Mouse (Mus musculus): ENCODE data around the gene Dscam. TPM values are rescaled to one million over a fixed set of nuclear protein-coding genes. Genes with fewer than 3 reads are reported as not detected.

Gene Dscam
- polyA plus RNA-seq, 1 experiment from 2014 or later: 0.01 TPM

GRCm38 (mm10) chr16:96673191-96673847, 497.2 kb downstream of the Dscam start:
- no peak overlapping the region for H3K27ac ChIP-seq
- no peaks in the 10 kb centered on the region for H3K36me3 ChIP-seq (ENCODE audit: inconsistent target)
- 86% methylated on average over 25 of the region's 25 CpGs for WGBS (ENCODE audit: missing documents)
- no peaks in the 10 kb centered on the region for H3K79me2 ChIP-seq (ENCODE audit: inconsistent target)
- no peak overlapping the region for H3K4me3 ChIP-seq (ENCODE audit: inconsistent target)

DNA sequence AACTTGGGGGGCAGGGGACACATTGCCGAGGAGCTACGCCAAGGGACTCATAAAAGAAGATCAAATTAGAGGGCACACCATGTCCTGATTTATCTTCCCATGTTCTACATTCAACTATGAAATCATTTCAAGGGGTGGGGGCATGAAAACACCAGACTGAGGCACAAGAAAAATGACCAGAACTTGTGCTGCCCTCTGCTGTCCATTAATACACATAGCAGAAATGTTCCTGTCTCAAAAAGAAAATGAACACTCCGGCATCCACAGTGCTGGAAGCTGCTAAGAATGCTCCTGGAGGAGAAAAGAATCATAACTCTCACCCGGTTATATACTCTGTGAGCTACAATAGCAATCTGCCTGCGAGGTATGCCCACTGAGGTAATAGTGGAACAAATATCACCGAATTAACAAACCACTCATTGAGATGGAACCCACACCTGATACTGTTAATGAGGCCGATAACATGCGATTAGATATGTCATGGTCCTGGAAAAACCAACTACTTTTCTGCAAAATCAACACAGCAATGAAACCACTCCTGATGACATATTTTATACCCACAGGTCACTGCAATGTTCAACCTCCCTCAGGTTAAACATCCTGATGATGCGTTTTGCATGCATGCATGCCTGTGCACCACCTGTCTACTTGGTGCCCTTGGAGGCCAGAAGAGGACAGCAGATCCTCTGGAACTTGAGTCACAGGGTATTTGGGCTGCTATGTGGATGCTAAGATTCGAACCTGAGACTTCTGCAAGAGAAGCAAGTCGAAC, 498.8 kb downstream of the Dscam start:
- WGBS (ENCODE audit: missing documents): 63% methylated on average over 11 of the region's 11 CpGs
- H3K27ac ChIP-seq: no peak overlapping the region
- no peak overlapping the region for H3K4me3 ChIP-seq (ENCODE audit: inconsistent target)
- no peaks in the 10 kb centered on the region for H3K79me2 ChIP-seq (ENCODE audit: inconsistent target)
- H3K36me3 ChIP-seq (ENCODE audit: inconsistent target): no peaks in the 10 kb centered on the region

GRCm38 (mm10) chr16:96669706-96670105, 500.8 kb downstream of the Dscam start:
- Histone ChIP-seq H3K79me2 (ENCODE audit: inconsistent target) (no peaks in the 10 kb centered on the region), H3K4me3 (ENCODE audit: inconsistent target) (no peak overlapping the region), H3K27ac (no peak overlapping the region), H3K36me3 (ENCODE audit: inconsistent target) (no peaks in the 10 kb centered on the region)
- WGBS (ENCODE audit: missing documents): 21% methylated on average over 5 of the region's 5 CpGs

DNA sequence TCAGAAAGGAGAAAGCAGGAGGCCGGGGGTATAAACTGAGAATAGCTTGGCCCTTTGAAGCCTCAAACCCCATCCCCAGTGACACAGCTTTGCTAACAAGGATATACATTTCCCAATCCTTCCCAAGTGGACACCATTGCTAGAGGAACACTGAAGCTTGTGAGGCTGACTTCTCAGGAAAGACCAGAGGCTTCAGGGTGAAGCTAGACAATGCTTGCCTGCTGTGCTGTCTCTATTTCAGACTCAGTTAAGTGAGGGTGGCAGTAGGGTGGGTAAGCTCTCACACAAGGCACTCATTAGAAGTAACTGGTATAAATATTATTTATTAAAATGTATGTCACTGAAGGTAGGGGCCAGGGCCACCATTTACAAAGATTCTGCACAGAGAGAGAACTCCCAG, 502.1 kb downstream of the Dscam start:
- WGBS (ENCODE audit: missing documents): 83% methylated on average over 1 of the region's 1 CpGs
- H3K4me3 ChIP-seq (ENCODE audit: inconsistent target): no peak overlapping the region
- H3K27ac ChIP-seq: no peak overlapping the region
- H3K36me3 ChIP-seq (ENCODE audit: inconsistent target): no peaks in the 10 kb centered on the region
- H3K79me2 ChIP-seq (ENCODE audit: inconsistent target): no peaks in the 10 kb centered on the region

DNA sequence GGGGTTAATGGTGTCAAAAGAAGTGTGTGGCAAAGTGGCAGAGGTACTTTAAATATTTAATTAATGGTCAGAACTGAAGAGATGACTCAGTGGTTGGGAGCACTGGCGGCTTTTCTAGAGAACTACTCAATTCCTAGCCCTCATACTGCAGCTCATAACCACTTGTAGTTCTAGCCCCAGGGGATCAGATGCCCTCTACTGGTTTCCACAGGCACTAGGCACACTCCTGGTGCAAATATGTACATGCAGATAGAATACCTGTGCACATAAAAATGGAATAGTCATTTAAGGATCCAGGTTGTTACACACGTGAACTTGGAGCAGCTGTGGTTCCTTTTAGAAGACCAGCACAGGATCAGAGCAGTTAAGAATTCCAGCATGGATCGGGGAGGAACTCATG, 509.5 kb downstream of the Dscam start:
- Histone ChIP-seq H3K36me3 (ENCODE audit: inconsistent target) (no peaks in the 10 kb centered on the region), H3K4me3 (ENCODE audit: inconsistent target) (no peak overlapping the region), H3K27ac (no peak overlapping the region), H3K79me2 (ENCODE audit: inconsistent target) (no peaks in the 10 kb centered on the region)
- WGBS (ENCODE audit: missing documents): 82% methylated on average over 3 of the region's 3 CpGs

- Histone ChIP-seq H3K79me2 (ENCODE audit: inconsistent target) (no peaks in the 10 kb centered on the region), H3K27ac (no peak overlapping the region), H3K4me3 (ENCODE audit: inconsistent target) (no peak overlapping the region), H3K36me3 (ENCODE audit: inconsistent target) (no peaks in the 10 kb centered on the region)
- 76% methylated on average over 5 of the region's 5 CpGs for WGBS (ENCODE audit: missing documents)
Measured at GRCm38 (mm10) chr16:96659275-96659674, 511.3 kb downstream of the Dscam start.

- H3K4me3 ChIP-seq (ENCODE audit: inconsistent target): no peak overlapping the region
- no peaks in the 10 kb centered on the region for H3K79me2 ChIP-seq (ENCODE audit: inconsistent target)
- no peak overlapping the region for H3K27ac ChIP-seq
- no peaks in the 10 kb centered on the region for H3K36me3 ChIP-seq (ENCODE audit: inconsistent target)
- 93% methylated on average over 4 of the region's 4 CpGs for WGBS (ENCODE audit: missing documents)
Measured at GRCm38 (mm10) chr16:96655548-96655947, 515.0 kb downstream of the Dscam start.

- no peaks in the 10 kb centered on the region for H3K36me3 ChIP-seq (ENCODE audit: inconsistent target)
- H3K27ac ChIP-seq: no peak overlapping the region
- no peaks in the 10 kb centered on the region for H3K79me2 ChIP-seq (ENCODE audit: inconsistent target)
- H3K4me3 ChIP-seq (ENCODE audit: inconsistent target): no peak overlapping the region
- WGBS (ENCODE audit: missing documents): 0% methylated on average over 4 of the region's 4 CpGs
Measured at GRCm38 (mm10) chr16:96654054-96654453, 516.5 kb downstream of the Dscam start.

- no peak overlapping the region for H3K4me3 ChIP-seq (ENCODE audit: inconsistent target)
- no peaks in the 10 kb centered on the region for H3K36me3 ChIP-seq (ENCODE audit: inconsistent target)
- H3K79me2 ChIP-seq (ENCODE audit: inconsistent target): no peaks in the 10 kb centered on the region
- WGBS (ENCODE audit: missing documents): 93% methylated on average over 3 of the region's 3 CpGs
- H3K27ac ChIP-seq: no peak overlapping the region
Measured at GRCm38 (mm10) chr16:96651444-96651843, 519.1 kb downstream of the Dscam start.

GRCm38 (mm10) chr16:96640101-96640500, 530.5 kb downstream of the Dscam start:
- WGBS (ENCODE audit: missing documents): 12% methylated on average over 3 of the region's 3 CpGs
- H3K36me3 ChIP-seq (ENCODE audit: inconsistent target): no peaks in the 10 kb centered on the region
- no peaks in the 10 kb centered on the region for H3K79me2 ChIP-seq (ENCODE audit: inconsistent target)
- no peak overlapping the region for H3K4me3 ChIP-seq (ENCODE audit: inconsistent target)
- H3K27ac ChIP-seq: no peak overlapping the region

DNA sequence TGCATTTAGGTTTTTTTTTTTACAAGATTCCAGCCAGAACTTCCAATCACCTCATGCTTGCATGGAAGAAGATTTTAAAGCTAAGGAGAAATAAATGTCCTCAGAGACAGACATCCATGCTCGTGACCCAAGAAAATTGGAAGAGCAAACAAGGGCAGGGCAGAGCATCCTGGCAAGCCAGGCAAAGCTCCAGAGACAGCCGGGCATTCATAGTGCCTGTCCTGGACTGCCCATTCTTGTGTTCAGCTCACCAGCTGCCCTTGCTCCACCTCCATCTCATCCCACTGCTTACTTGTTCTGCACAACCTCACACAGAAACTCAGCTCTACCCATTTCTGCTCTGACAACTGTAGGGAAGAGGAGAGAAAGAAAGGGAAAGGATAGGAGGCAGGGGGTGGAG, 534.6 kb downstream of the Dscam start:
- H3K27ac ChIP-seq: no peak overlapping the region
- 80% methylated on average over 2 of the region's 2 CpGs for WGBS (ENCODE audit: missing documents)
- H3K79me2 ChIP-seq (ENCODE audit: inconsistent target): no peaks in the 10 kb centered on the region
- H3K36me3 ChIP-seq (ENCODE audit: inconsistent target): no peaks in the 10 kb centered on the region
- H3K4me3 ChIP-seq (ENCODE audit: inconsistent target): no peak overlapping the region

GRCm38 (mm10) chr16:96634791-96635143, 535.8 kb downstream of the Dscam start:
- no peak overlapping the region for H3K4me3 ChIP-seq (ENCODE audit: inconsistent target)

DNA sequence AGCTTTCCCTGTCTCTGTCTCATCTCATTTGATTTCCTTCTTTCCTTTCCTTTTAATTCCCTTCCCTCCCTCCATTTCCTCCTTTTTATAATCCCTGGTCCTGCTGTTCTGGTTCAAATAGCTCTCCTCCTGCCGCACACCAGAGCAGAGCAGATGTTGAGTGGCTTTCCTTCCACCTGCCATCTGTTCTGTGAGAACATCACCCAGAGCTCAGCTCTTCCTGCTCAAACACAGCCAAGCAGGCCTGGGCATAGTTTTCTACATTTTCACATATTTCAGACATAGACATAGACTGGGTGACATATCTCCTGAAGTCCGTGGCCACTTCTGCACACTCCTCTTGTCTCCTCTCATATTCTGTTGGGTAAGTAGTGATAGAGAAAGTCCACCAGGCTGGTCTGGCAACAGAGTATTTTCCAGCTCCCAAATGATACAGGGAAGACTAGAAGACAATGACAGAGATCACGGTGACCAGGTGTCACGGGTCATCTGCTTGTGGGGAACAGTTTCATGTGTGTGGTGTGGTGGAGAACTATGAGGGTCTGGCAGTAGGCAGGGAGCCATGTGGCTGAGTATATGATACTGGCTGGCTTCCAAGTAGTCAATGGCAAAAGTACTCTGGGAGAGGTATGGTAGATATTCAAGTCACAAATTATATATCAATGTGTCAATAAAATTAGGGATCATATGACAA, 536.3 kb downstream of the Dscam start:
- no peak overlapping the region for H3K27ac ChIP-seq
- H3K36me3 ChIP-seq (ENCODE audit: inconsistent target): no peaks in the 10 kb centered on the region
- WGBS (ENCODE audit: missing documents): 87% methylated on average over 4 of the region's 4 CpGs
- H3K79me2 ChIP-seq (ENCODE audit: inconsistent target): no peaks in the 10 kb centered on the region
- no peak overlapping the region for H3K4me3 ChIP-seq (ENCODE audit: inconsistent target)

More at GRCm38 (mm10) chr16:96634791-96635143, 535.8 kb downstream of the Dscam start:
- H3K27ac ChIP-seq: no peak overlapping the region
- H3K36me3 ChIP-seq (ENCODE audit: inconsistent target): no peaks in the 10 kb centered on the region
- H3K79me2 ChIP-seq (ENCODE audit: inconsistent target): no peaks in the 10 kb centered on the region

DNA sequence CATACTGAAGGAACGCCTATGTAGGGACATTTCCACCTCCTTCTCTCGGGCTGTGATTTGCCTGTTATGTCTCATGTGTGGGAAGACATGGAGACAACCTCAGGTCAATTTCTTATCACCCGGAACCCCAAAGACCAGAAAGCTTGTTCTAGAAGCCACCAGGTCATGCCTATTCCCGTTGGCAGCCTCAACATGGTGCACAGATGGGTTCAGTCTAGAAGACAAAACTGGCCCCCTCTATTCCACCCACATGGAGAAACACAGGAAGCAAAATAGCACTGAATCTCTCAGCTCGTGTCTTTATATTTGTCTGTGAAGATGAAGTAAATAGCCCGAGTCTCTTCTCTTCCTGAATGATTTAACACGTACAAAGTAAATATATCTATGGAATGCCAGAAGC, 540.3 kb downstream of the Dscam start:
- H3K79me2 ChIP-seq (ENCODE audit: inconsistent target): no peaks in the 10 kb centered on the region
- WGBS (ENCODE audit: missing documents): 78% methylated on average over 7 of the region's 7 CpGs
- H3K4me3 ChIP-seq (ENCODE audit: inconsistent target): no peak overlapping the region
- no peaks in the 10 kb centered on the region for H3K36me3 ChIP-seq (ENCODE audit: inconsistent target)
- no peak overlapping the region for H3K27ac ChIP-seq

DNA sequence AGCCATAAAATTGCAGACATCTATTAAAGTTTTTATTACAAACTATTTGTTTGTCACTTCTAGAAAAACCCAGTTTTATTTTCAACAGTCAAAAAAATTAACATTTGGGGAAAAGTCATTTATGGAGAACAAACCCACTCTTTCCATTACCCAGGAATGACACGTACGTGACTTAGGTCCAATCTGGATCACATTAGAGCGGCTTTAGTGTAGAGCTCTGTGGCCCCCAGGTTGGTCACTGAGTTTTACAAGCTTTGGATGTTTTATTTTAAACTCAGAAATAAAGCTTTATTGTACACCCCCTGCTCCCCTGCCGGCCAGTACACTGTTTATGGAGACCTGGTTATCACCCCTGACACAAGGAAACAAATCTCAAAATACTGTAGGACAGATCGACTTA, 540.9 kb downstream of the Dscam start:
- 93% methylated on average over 5 of the region's 5 CpGs for WGBS (ENCODE audit: missing documents)
- Histone ChIP-seq H3K27ac (no peak overlapping the region), H3K4me3 (ENCODE audit: inconsistent target) (no peak overlapping the region), H3K79me2 (ENCODE audit: inconsistent target) (no peaks in the 10 kb centered on the region), H3K36me3 (ENCODE audit: inconsistent target) (no peaks in the 10 kb centered on the region)

All from macrophage (primary cell).